Mouse (Mus musculus) liver, embryonic 14.5 days (tissue): Measurements from ENCODE around the gene Agpat4.

Experiments used
- CTCF ChIP-seq: IDR thresholded peaks from 2 replicates; pipeline ENCODE4 v1.5.1; 2016; ENCODE audit warnings: antibody characterized with exemption, low read depth, control low read depth
- EP300 ChIP-seq: IDR thresholded peaks from 2 replicates; pipeline ENCODE4 v1.6.1; 2016; ENCODE audit warnings: antibody characterized with exemption, low read depth

DNA sequence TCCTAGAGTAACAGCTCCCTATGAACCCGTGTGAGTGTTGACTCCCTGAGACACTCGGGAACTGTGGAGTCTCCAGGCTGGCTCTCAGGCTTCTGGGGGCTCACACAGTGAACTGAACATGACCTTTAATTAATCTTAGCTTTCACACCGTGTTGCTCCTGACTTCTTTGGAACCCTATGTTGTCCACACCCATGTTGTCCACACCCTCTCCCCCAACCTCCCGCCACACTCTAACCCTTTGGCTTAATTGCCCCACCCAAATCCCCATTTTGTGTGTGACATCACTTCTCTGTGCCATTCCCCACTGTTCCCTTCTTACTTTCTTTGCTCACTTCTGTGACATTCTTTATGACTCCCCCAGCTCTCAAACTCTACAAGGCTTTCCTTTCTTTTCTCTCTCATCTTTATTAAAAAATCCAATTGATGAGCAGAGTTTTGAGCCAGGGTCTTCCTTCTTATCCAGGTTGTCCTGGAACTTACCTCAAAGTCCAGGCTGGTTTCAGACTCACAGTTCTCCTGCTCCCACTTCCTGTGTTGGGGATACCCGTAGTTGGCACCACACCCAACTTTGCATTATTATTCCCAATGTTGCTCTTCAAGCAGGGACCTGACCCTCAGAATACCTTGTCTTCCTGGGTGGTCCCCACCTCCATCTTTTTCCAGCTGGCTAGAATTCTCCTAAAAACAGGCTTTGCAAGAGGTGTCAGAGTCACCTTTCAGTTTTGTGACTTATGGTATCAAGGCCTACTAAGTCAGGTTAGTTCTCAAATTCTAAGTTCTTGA is 64.4 kb downstream of the Agpat4 start:
- TF ChIP-seq EP300 (no peak), CTCF (no peak)
